Mouse (Mus musculus): ENCODE data around the gene Dnajc4. TPM values are rescaled to one million over a fixed set of nuclear protein-coding genes. Genes with fewer than 3 reads are reported as not detected.

Gene Dnajc4
- polyA plus RNA-seq, 1 experiment from 2014 or later, result 23.3 TPM

GRCm38 (mm10) chr19:6951994-6952711 lies 40.2 kb downstream of the Dnajc4 start:
- H3K36me3 ChIP-seq (ENCODE audit: control insufficient read depth, insufficient read depth), result no peaks in the 10 kb centered on the region
- peaks cover 17% of the 10 kb centered on the region for H3K4me1 ChIP-seq (replicated peaks; ENCODE audit: control insufficient read depth, insufficient read depth, low read length)
- no peaks in the 10 kb centered on the region for H3K9me3 ChIP-seq (ENCODE audit: control insufficient read depth, low read length)
- H3K4me3 ChIP-seq (replicated peaks; ENCODE audit: low read length), result peak overlapping the region; percentile 68
- H3K4me2 ChIP-seq (ENCODE audit: low read length), result peak overlapping the region; percentile 77
- 3% methylated on average over 31 of the region's 31 CpGs for WGBS
- ATAC-seq, result peak; percentile 39
- no peaks in the 10 kb centered on the region for H3K27me3 ChIP-seq (replicated peaks; ENCODE audit: control insufficient read depth, insufficient read depth, low read length)
- H3K9ac ChIP-seq (replicated peaks; ENCODE audit: low read depth, low read length), result peak overlapping the region; percentile 76
- H3K27ac ChIP-seq (ENCODE audit: low read length), result peak overlapping the region; percentile 95

DNA sequence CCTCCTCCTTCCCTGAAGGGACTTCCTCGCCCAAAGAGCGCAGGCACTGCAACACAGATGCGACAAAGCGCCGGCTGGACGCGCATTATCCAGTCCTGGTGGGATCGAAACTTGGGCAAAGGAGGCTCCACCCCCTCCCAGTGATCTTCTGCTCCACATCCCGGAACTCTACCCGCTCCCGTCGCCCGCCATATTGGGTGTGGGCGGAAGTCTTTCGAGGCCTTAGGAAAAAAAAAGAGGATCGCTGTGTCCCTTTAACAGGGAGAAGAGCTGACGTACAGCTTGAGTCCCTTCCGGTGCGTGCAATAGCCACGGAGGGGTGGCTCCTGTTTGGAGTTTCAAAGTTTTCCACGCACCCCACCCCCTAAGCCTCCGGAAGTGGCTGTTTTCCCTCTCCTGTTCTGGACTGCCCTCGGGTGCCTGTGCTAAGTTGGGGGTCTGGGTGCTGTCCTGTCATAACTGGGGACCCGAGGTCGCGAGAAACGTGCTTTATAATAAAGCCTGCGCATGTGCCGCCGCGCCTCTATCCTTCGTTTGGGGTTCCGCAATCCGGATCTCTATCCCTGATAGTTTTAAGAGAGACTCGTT lies 40.9 kb downstream of the Dnajc4 start:
- ATAC-seq, result peak; percentile 90
- Histone ChIP-seq H3K4me2 (ENCODE audit: low read length) (peak overlapping the region; percentile 77), H3K27ac (ENCODE audit: low read length) (peak overlapping the region; percentile 95), H3K9ac (replicated peaks; ENCODE audit: low read depth, low read length) (peak overlapping the region; percentile 76), H3K9me3 (ENCODE audit: control insufficient read depth, low read length) (no peaks in the 10 kb centered on the region), H3K27me3 (replicated peaks; ENCODE audit: control insufficient read depth, insufficient read depth, low read length) (no peaks in the 10 kb centered on the region), H3K4me1 (replicated peaks; ENCODE audit: control insufficient read depth, insufficient read depth, low read length) (peaks cover 17% of the 10 kb centered on the region), H3K4me3 (replicated peaks; ENCODE audit: low read length) (peak overlapping the region; percentile 68), H3K36me3 (ENCODE audit: control insufficient read depth, insufficient read depth) (no peaks in the 10 kb centered on the region)
- under 1% methylated on average over 35 of the region's 35 CpGs for WGBS

DNA sequence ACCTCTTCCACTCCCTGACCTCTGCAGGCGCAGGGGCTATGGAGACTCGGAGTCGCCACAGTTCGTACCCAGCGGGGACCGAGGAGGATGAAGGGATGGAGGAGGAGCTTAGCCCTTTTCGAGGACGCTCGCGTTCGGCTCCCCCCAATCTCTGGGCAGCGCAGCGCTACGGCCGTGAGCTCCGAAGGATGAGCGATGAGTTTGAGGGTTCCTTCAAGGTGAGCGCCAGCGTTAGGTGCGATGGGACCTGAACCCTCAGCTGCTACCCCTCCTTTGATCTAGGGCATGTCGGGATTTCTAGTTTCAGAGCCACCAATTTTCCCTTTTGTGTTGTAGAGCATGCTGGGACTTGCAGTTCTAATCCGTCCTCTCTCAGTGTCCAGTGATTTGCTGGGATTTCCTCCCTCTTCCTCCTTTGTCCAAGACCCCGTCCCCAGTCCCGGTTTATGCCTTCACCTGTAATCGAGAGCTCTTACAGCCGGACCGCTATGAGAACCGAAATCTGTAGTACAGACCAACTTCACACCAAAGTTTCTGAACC lies 41.7 kb downstream of the Dnajc4 start:
- WGBS, result under 1% methylated on average over 28 of the region's 28 CpGs
- Histone ChIP-seq H3K9me3 (ENCODE audit: control insufficient read depth, low read length) (no peaks in the 10 kb centered on the region), H3K4me3 (replicated peaks; ENCODE audit: low read length) (peak overlapping the region; percentile 68), H3K9ac (replicated peaks; ENCODE audit: low read depth, low read length) (peak overlapping the region; percentile 76), H3K36me3 (ENCODE audit: control insufficient read depth, insufficient read depth) (peaks cover 2% of the 10 kb centered on the region; the same call in 1 of the 2 replicates), H3K4me1 (replicated peaks; ENCODE audit: control insufficient read depth, insufficient read depth, low read length) (peaks cover 17% of the 10 kb centered on the region), H3K27ac (ENCODE audit: low read length) (peak overlapping the region; percentile 95), H3K4me2 (ENCODE audit: low read length) (peak overlapping the region; percentile 77), H3K27me3 (replicated peaks; ENCODE audit: control insufficient read depth, insufficient read depth, low read length) (no peaks in the 10 kb centered on the region)
- ATAC-seq, result peak; percentile 65

GRCm38 (mm10) chr19:6949951-6950350 lies 42.4 kb downstream of the Dnajc4 start:
- H3K36me3 ChIP-seq (ENCODE audit: control insufficient read depth, insufficient read depth), result peaks cover 2% of the 10 kb centered on the region; the same call in 1 of the 2 replicates
- H3K4me3 ChIP-seq (replicated peaks; ENCODE audit: low read length), result peak overlapping the region; percentile 68
- 51% methylated on average over 5 of the region's 5 CpGs for whole genome bisulfite sequencing
- peak overlapping the region; percentile 76; the same call in 1 of the 2 replicates for H3K9ac ChIP-seq (replicated peaks; ENCODE audit: low read depth, low read length)
- no peaks in the 10 kb centered on the region for H3K9me3 ChIP-seq (ENCODE audit: control insufficient read depth, low read length)
- no peak for ATAC-seq
- peaks cover 17% of the 10 kb centered on the region for H3K4me1 ChIP-seq (replicated peaks; ENCODE audit: control insufficient read depth, insufficient read depth, low read length)
- H3K27ac ChIP-seq (ENCODE audit: low read length), result no peak overlapping the region
- H3K27me3 ChIP-seq (replicated peaks; ENCODE audit: control insufficient read depth, insufficient read depth, low read length), result no peaks in the 10 kb centered on the region
- H3K4me2 ChIP-seq (ENCODE audit: low read length), result peak overlapping the region; percentile 77

DNA sequence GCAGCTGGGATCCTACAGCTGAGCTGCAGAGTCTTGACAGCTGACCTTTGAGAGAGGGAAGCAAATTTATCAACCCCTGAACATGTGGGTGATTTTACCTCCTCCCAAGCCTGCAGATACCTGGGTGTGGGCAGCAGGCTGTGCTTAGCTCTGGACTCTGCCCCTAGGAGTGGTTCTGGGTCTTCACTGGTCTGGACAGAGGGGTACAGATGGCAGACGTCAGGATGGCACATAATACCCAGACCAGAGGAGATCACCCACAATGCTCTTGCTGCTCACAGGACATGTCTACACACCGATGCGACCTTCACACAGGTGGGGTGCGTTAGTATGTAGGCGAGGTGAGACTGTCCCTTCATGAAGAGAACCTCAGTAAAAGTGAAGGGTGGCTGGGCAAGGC lies 42.8 kb downstream of the Dnajc4 start:
- Histone ChIP-seq H3K4me3 (replicated peaks; ENCODE audit: low read length) (no peak overlapping the region), H3K4me1 (replicated peaks; ENCODE audit: control insufficient read depth, insufficient read depth, low read length) (peaks cover 17% of the 10 kb centered on the region), H3K36me3 (ENCODE audit: control insufficient read depth, insufficient read depth) (peaks cover 2% of the 10 kb centered on the region; the same call in 1 of the 2 replicates), H3K9ac (replicated peaks; ENCODE audit: low read depth, low read length) (0 out of 2 replicates have a peak overlapping the region, but pooled peaks have one; percentile 7), H3K9me3 (ENCODE audit: control insufficient read depth, low read length) (no peaks in the 10 kb centered on the region), H3K27me3 (replicated peaks; ENCODE audit: control insufficient read depth, insufficient read depth, low read length) (no peaks in the 10 kb centered on the region), H3K27ac (ENCODE audit: low read length) (no peak overlapping the region), H3K4me2 (ENCODE audit: low read length) (no peak overlapping the region)
- WGBS, result 85% methylated on average over 5 of the region's 5 CpGs
- no peak for ATAC-seq

GRCm38 (mm10) chr19:6948186-6948585 lies 44.2 kb downstream of the Dnajc4 start:
- ATAC-seq, result no peak
- H3K9ac ChIP-seq (replicated peaks; ENCODE audit: low read depth, low read length), result no peak overlapping the region
- no peak overlapping the region for H3K27ac ChIP-seq (ENCODE audit: low read length)
- no peak overlapping the region for H3K4me2 ChIP-seq (ENCODE audit: low read length)
- no peaks in the 10 kb centered on the region for H3K9me3 ChIP-seq (ENCODE audit: control insufficient read depth, low read length)
- H3K27me3 ChIP-seq (replicated peaks; ENCODE audit: control insufficient read depth, insufficient read depth, low read length), result no peaks in the 10 kb centered on the region
- no peak overlapping the region for H3K4me3 ChIP-seq (replicated peaks; ENCODE audit: low read length)
- H3K36me3 ChIP-seq (ENCODE audit: control insufficient read depth, insufficient read depth), result peaks cover 2% of the 10 kb centered on the region; the same call in 1 of the 2 replicates
- peaks cover 17% of the 10 kb centered on the region for H3K4me1 ChIP-seq (replicated peaks; ENCODE audit: control insufficient read depth, insufficient read depth, low read length)
- WGBS, result 70% methylated on average over 4 of the region's 4 CpGs

DNA sequence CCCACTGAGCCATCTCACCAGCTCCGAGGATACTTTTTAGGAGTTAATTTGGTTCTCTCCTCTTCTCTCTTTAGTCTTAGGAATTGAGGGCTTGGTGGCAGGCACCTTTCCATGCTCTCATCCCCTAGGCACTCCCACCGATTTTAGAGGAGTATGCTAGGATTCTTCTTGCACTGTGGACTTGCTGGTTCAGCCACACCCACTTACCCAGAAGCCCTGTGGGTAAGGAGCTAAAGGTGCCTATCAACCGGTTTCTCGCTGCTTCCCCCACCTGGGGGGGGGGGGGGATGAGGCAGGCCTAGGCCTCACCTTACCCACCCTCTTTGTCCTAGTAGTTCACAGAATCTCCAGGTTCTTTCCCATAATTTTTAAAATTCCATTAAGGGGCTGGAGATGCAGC lies 44.6 kb downstream of the Dnajc4 start:
- H3K27ac ChIP-seq (ENCODE audit: low read length), result no peak overlapping the region
- no peak for ATAC-seq
- H3K4me1 ChIP-seq (replicated peaks; ENCODE audit: control insufficient read depth, insufficient read depth, low read length), result peaks cover 17% of the 10 kb centered on the region
- 50% methylated on average over 4 of the region's 4 CpGs for WGBS
- H3K27me3 ChIP-seq (replicated peaks; ENCODE audit: control insufficient read depth, insufficient read depth, low read length), result no peaks in the 10 kb centered on the region
- no peak overlapping the region for H3K4me3 ChIP-seq (replicated peaks; ENCODE audit: low read length)
- H3K36me3 ChIP-seq (ENCODE audit: control insufficient read depth, insufficient read depth), result peaks cover 2% of the 10 kb centered on the region; the same call in 1 of the 2 replicates
- no peaks in the 10 kb centered on the region for H3K9me3 ChIP-seq (ENCODE audit: control insufficient read depth, low read length)
- no peak overlapping the region for H3K4me2 ChIP-seq (ENCODE audit: low read length)
- H3K9ac ChIP-seq (replicated peaks; ENCODE audit: low read depth, low read length), result no peak overlapping the region

GRCm38 (mm10) chr19:6943709-6944108 lies 48.7 kb downstream of the Dnajc4 start:
- no peaks in the 10 kb centered on the region for H3K9me3 ChIP-seq (ENCODE audit: control insufficient read depth, low read length)
- H3K27me3 ChIP-seq (replicated peaks; ENCODE audit: control insufficient read depth, insufficient read depth, low read length), result no peaks in the 10 kb centered on the region
- ATAC-seq, result no peak
- no peak overlapping the region for H3K27ac ChIP-seq (ENCODE audit: low read length)
- WGBS, result 96% methylated on average over 6 of the region's 6 CpGs
- H3K9ac ChIP-seq (replicated peaks; ENCODE audit: low read depth, low read length), result no peak overlapping the region
- H3K4me1 ChIP-seq (replicated peaks; ENCODE audit: control insufficient read depth, insufficient read depth, low read length), result peaks cover 31% of the 10 kb centered on the region
- H3K36me3 ChIP-seq (ENCODE audit: control insufficient read depth, insufficient read depth), result peaks cover 2% of the 10 kb centered on the region; the same call in 1 of the 2 replicates
- H3K4me3 ChIP-seq (replicated peaks; ENCODE audit: low read length), result no peak overlapping the region
- H3K4me2 ChIP-seq (ENCODE audit: low read length), result no peak overlapping the region

- Histone ChIP-seq H3K9ac (replicated peaks; ENCODE audit: low read depth, low read length) (peak overlapping the region; percentile 99), H3K36me3 (ENCODE audit: control insufficient read depth, insufficient read depth) (peaks cover 2% of the 10 kb centered on the region; the same call in 1 of the 2 replicates), H3K27me3 (replicated peaks; ENCODE audit: control insufficient read depth, insufficient read depth, low read length) (no peaks in the 10 kb centered on the region), H3K4me1 (replicated peaks; ENCODE audit: control insufficient read depth, insufficient read depth, low read length) (peaks cover 34% of the 10 kb centered on the region), H3K4me3 (replicated peaks; ENCODE audit: low read length) (peak overlapping the region; percentile 98), H3K9me3 (ENCODE audit: control insufficient read depth, low read length) (no peaks in the 10 kb centered on the region), H3K4me2 (ENCODE audit: low read length) (peak overlapping the region; percentile 88), H3K27ac (ENCODE audit: low read length) (peak overlapping the region; percentile 97)
- 23% methylated on average over 5 of the region's 5 CpGs for WGBS
- ATAC-seq, result no peak
Observed at GRCm38 (mm10) chr19:6942764-6943163, 49.6 kb downstream of the Dnajc4 start.

Measured in forebrain, embryonic 16.5 days (tissue).